Mouse (Mus musculus): ENCODE results near the gene Vps45.

- TF ChIP-seq CTCF (IDR thresholded peaks at IDR 0.05; ENCODE audit: low read depth): peak; percentile 39; the same call in 1 of the 2 replicates
- TF ChIP-seq EP300 (IDR thresholded peaks at IDR 0.05; ENCODE audit: low read depth): no peak
Measured at GRCm38 (mm10) chr3:95993881-95994280, 64.4 kb downstream of the Vps45 start.

Measured in liver, embryonic 14.5 days (tissue).